Mouse (Mus musculus) spleen, adult 2 months (tissue): Measurements from ENCODE around the gene 1700020L24Rik.

Source experiments
- CTCF ChIP-seq: fragments of 200-500 bp; IDR thresholded peaks from 2 replicates; pipeline ENCODE4 v1.5.1; 2011; ENCODE audit warnings: mild to moderate bottlenecking, inconsistent platforms; ENCODE audit not compliant: insufficient read depth, insufficient read length, insufficient replicate concordance; ENCODE audit errors: extremely low read depth
- POLR2A ChIP-seq: fragments of 200-500 bp; IDR thresholded peaks from 2 replicates; pipeline ENCODE4 v1.6.1; 2011; ENCODE audit warnings: low read depth, low read length, inconsistent platforms

DNA sequence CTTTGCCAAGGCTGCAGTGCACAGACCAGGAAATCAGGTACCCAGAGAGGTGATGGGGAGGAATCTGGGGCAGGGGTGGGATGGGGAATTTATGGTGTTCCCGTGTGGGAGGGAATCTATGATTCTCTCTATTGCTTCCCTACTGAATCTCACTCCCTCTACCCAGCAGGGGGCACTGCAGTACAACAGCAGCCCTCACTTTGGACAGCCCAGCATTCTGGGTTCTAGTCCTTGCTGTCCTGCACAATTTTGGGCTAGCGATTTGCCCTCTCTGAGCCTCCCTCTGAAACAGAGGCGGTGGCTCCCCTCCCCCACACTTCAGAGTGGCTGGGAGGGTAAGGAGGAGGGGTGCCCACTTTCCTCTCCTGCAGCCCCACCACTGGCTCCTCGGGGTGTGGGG is 17.1 kb upstream of the 1700020L24Rik start:
- no peak for TF ChIP-seq POLR2A
- no peak for TF ChIP-seq CTCF
